Mouse (Mus musculus) liver, adult 2 months (tissue): Measurements from ENCODE around the gene Ints6. TPM values are rescaled to one million over a fixed set of nuclear protein-coding genes. Genes with fewer than 3 reads are reported as not detected.

ENCODE experiments used
- DNase-seq: peaks from one replicate; pipeline ENCODE4 v3.0.0-alpha.2; 2011; ENCODE audit warnings: low read depth, low spot score; ENCODE audit errors: extremely low read depth
- H3K27ac ChIP-seq: fragments of 200-500 bp; replicated peaks from 2 replicates; pipeline ENCODE4 v1.5.1; 2012; ENCODE audit warnings: low read depth, mild to moderate bottlenecking, control low read depth, inconsistent platforms, low read length; ENCODE audit not compliant: insufficient read depth
- H3K27me3 ChIP-seq: fragments of 200-500 bp; 2 replicates; pipeline ENCODE4 v1.6.1; 2012; ENCODE audit warnings: mild to moderate bottlenecking, moderate library complexity, low read length, inconsistent platforms; ENCODE audit not compliant: control insufficient read depth, insufficient read depth
- H3K36me3 ChIP-seq: fragments of 200-500 bp; 2 replicates; pipeline ENCODE4 v1.6.1; 2012; ENCODE audit warnings: low read length, inconsistent platforms; ENCODE audit not compliant: control insufficient read depth, insufficient read depth
- H3K4me1 ChIP-seq: fragments of 200-500 bp; 2 replicates; pipeline ENCODE4 v1.6.1; 2011; ENCODE audit warnings: low read length; ENCODE audit not compliant: control insufficient read depth, insufficient read depth
- H3K4me3 ChIP-seq: fragments of 200-500 bp; 2 replicates; pipeline ENCODE4 v1.5.1; 2011; ENCODE audit warnings: low read depth, mild to moderate bottlenecking, control low read depth, low read length, moderate library complexity; ENCODE audit not compliant: insufficient read depth
- H3K79me2 ChIP-seq: fragments of 200-500 bp; 2 replicates; pipeline ENCODE4 v1.6.1; 2012; ENCODE audit warnings: inconsistent platforms, mild to moderate bottlenecking, low read length, moderate library complexity; ENCODE audit not compliant: control insufficient read depth, insufficient read depth
- H3K9ac ChIP-seq: fragments of 200-500 bp; 2 replicates; pipeline ENCODE4 v1.6.1; 2012; ENCODE audit warnings: low read depth, mild to moderate bottlenecking, control low read depth, inconsistent platforms, low read length
- CTCF ChIP-seq: fragments of 200-500 bp; IDR thresholded peaks from 2 replicates; pipeline ENCODE4 v1.5.1; 2011; ENCODE audit warnings: low read depth, low read length, control low read depth
- POLR2A ChIP-seq: fragments of 200-500 bp; IDR thresholded peaks from 2 replicates; pipeline ENCODE4 v1.6.1; 2011; ENCODE audit warnings: low read length, control low read depth; ENCODE audit not compliant: insufficient read depth; ENCODE audit errors: extremely low read depth
- WGBS: fragments of 180-500 bp; shearing (Covaris S2); methylation state at CpG from one replicate; pipeline ENCODE4 v1.1.7; 2018; 5-methylcytosine and 5-hydroxymethylcytosine counted together
- polyA plus RNA-seq: library from polyadenylated mRNA; depleted of rRNA; stranded (reverse); fragments of >200 nt; gene quantifications from 2 replicates; pipeline ENCODE4 v1.2.3, GENCODE M21; 2012
- total RNA-seq: library from RNA; depleted of rRNA; stranded (reverse); fragments of >200 nt; gene quantifications from 2 replicates; pipeline ENCODE4 v1.2.3, GENCODE M21; 2014

Ints6 gene
- total and polyA plus RNA-seq, 2 experiments, result 3.4 to 17.4 TPM

- WGBS, result 89% methylated on average over 3 of the region's 3 CpGs
- Histone ChIP-seq H3K79me2 (no peaks in the 10 kb centered on the region), H3K4me3 (no peak overlapping the region), H3K9ac (no peak overlapping the region), H3K27ac (no peak overlapping the region), H3K36me3 (no peaks in the 10 kb centered on the region), H3K27me3 (no peaks in the 10 kb centered on the region), H3K4me1 (no peaks in the 10 kb centered on the region)
- DNase-seq, result no peak
- no peak for TF ChIP-seq POLR2A
- TF ChIP-seq CTCF, result no peak
These were observed 87.3 kb downstream of the Ints6 start for GRCm38 (mm10) chr14:62673646-62674045.

- Histone ChIP-seq H3K4me1 (peaks cover 2% of the 10 kb centered on the region; the same call in 1 of the 2 replicates), H3K27me3 (no peaks in the 10 kb centered on the region), H3K36me3 (no peaks in the 10 kb centered on the region), H3K79me2 (no peaks in the 10 kb centered on the region), H3K27ac (no peak overlapping the region), H3K4me3 (no peak overlapping the region), H3K9ac (no peak overlapping the region)
- 75% methylated on average over 9 of the region's 9 CpGs for WGBS
- no peak for DNase-seq
- TF ChIP-seq CTCF (no peak), POLR2A (no peak)
These were observed 95.8 kb downstream of the Ints6 start for GRCm38 (mm10) chr14:62664976-62665673.

GRCm38 (mm10) chr14:62663367-62663766 is 97.6 kb downstream of the Ints6 start, which contains the start of gene Serpine3:
Serpine3 (plus strand) TSS chr14:62663667.
- H3K36me3 ChIP-seq, result no peaks in the 10 kb centered on the region
- WGBS, result 86% methylated on average over 8 of the region's 8 CpGs
- no peak for DNase-seq
- no peaks in the 10 kb centered on the region for H3K79me2 ChIP-seq
- no peak within 1 kb of the TSS for H3K27ac ChIP-seq
- no peak within 1 kb of the TSS for H3K9ac ChIP-seq
- no peak within 1 kb of the TSS for H3K4me3 ChIP-seq
- TF ChIP-seq POLR2A, result no peak
- no peak for TF ChIP-seq CTCF
- no peaks in the 10 kb centered on the region for H3K27me3 ChIP-seq
- peaks cover 2% of the 10 kb centered on the region; the same call in 1 of the 2 replicates for H3K4me1 ChIP-seq

GRCm38 (mm10) chr14:62662381-62662780 is 98.6 kb downstream of the Ints6 start:
- no peak overlapping the region for H3K9ac ChIP-seq
- no peak overlapping the region for H3K27ac ChIP-seq
- no peaks in the 10 kb centered on the region for H3K27me3 ChIP-seq
- H3K79me2 ChIP-seq, result no peaks in the 10 kb centered on the region
- no peak overlapping the region for H3K4me3 ChIP-seq
- WGBS, result 28% methylated on average over 6 of the region's 6 CpGs
- H3K4me1 ChIP-seq, result peaks cover 2% of the 10 kb centered on the region; the same call in 1 of the 2 replicates
- DNase-seq, result peak; percentile 70
- no peak for TF ChIP-seq CTCF
- TF ChIP-seq POLR2A, result no peak
- H3K36me3 ChIP-seq, result no peaks in the 10 kb centered on the region

GRCm38 (mm10) chr14:62657469-62657868 is 103.5 kb downstream of the Ints6 start:
- no peaks in the 10 kb centered on the region for H3K79me2 ChIP-seq
- WGBS, result 26% methylated on average over 3 of the region's 3 CpGs
- H3K4me1 ChIP-seq, result no peaks in the 10 kb centered on the region; the same call in 1 of the 2 replicates
- H3K36me3 ChIP-seq, result no peaks in the 10 kb centered on the region
- TF ChIP-seq CTCF (no peak), POLR2A (no peak)
- DNase-seq, result no peak
- no peak overlapping the region for H3K27ac ChIP-seq
- no peaks in the 10 kb centered on the region for H3K27me3 ChIP-seq
- no peak overlapping the region for H3K4me3 ChIP-seq
- H3K9ac ChIP-seq, result no peak overlapping the region

GRCm38 (mm10) chr14:62655996-62656395 is 105.0 kb downstream of the Ints6 start:
- no peak overlapping the region for H3K4me3 ChIP-seq
- no peaks in the 10 kb centered on the region for H3K36me3 ChIP-seq
- no peaks in the 10 kb centered on the region for H3K79me2 ChIP-seq
- H3K4me1 ChIP-seq, result no peaks in the 10 kb centered on the region
- TF ChIP-seq CTCF (no peak), POLR2A (no peak)
- H3K27me3 ChIP-seq, result no peaks in the 10 kb centered on the region
- 82% methylated on average over 7 of the region's 7 CpGs for WGBS
- no peak overlapping the region for H3K27ac ChIP-seq
- H3K9ac ChIP-seq, result no peak overlapping the region
- no peak for DNase-seq
